Mouse (Mus musculus): ENCODE data around the gene Acot8. TPM values are rescaled to one million over a fixed set of nuclear protein-coding genes. Genes with fewer than 3 reads are reported as not detected.
A peak's percentile ranks its signal among the peaks of the same experiment; 100 is the strongest.

The Acot8 gene
- total and polyA plus RNA-seq, 3 experiments: 30.9 to 40.3 TPM; not detected in 1

DNA sequence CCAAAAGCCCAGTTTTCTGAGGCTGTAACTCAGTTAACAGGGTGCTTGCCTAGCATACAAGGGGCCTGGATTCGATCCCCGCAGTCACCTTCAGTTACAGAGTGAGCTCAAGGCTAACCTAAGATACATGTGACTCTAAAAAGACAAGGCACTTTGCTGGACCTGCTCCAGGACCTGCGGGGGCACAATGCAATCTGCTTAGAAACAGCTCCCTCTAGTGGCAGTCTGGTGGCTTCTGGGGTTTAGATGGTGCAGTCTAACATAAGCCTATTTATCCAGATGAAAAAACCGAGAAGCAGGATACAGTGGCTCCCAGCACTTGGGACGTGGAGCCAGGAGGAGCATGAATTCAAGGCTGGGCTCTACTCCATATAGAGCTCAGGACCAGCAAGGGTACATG lies 10.4 kb downstream of the Acot8 start (continued):
- TF ChIP-seq TCF12 (IDR thresholded peaks at IDR 0.05; ENCODE audit: low read depth, low read length) (no peak), RAD21 (IDR thresholded peaks at IDR 0.05; ENCODE audit: low read depth, low read length) (peak; percentile 63), SIN3A (IDR thresholded peaks at IDR 0.05; ENCODE audit: low read length) (no peak), MXI1 (IDR thresholded peaks at IDR 0.05; ENCODE audit: low read depth, low read length) (peak; percentile 79), POLR2AphosphoS5 (IDR thresholded peaks at IDR 0.05; ENCODE audit: borderline replicate concordance, low read depth, low read length) (no peak), RCOR1 (IDR thresholded peaks at IDR 0.05; ENCODE audit: low read depth, low read length) (no peak), GATA1 (IDR thresholded peaks at IDR 0.05; ENCODE audit: low read depth, low read length) (no peak), POLR2AphosphoS2 (IDR thresholded peaks at IDR 0.05; ENCODE audit: low read length) (no peak), CHD2 (IDR thresholded peaks at IDR 0.05; ENCODE audit: low read length) (no peak), TBP (IDR thresholded peaks at IDR 0.05; ENCODE audit: low read depth, low read length) (no peak), UBTF (IDR thresholded peaks at IDR 0.05; ENCODE audit: borderline replicate concordance, insufficient read depth, low read depth, low read length) (no peak), MYC (IDR thresholded peaks at IDR 0.05; ENCODE audit: low read depth, low read length) (peak; percentile 74; the same call in 1 of the 2 replicates), E2F4 (IDR thresholded peaks at IDR 0.05; ENCODE audit: borderline replicate concordance, low read depth, low read length) (no peak), CHD1 (IDR thresholded peaks at IDR 0.05; ENCODE audit: low read depth, low read length) (no peak), JUND (IDR thresholded peaks at IDR 0.05; ENCODE audit: low read depth, low read length) (no peak), BHLHE40 (IDR thresholded peaks at IDR 0.05; ENCODE audit: borderline replicate concordance, low read depth, low read length) (peak; percentile 26; the same call in 1 of the 2 replicates), CTCF (IDR thresholded peaks at IDR 0.05 in 2 of 3, conservative IDR thresholded peaks at IDR 0.05 in 1 of 3; ENCODE audit: control insufficient read depth in 1 of 3, insufficient read depth in 1 of 3, low read depth in 2 of 3, low read length in 3 of 3, poor library complexity in 1 of 3, severe bottlenecking in 1 of 3) (peak; percentile 83 to 95 (median 93)), KAT2A (conservative IDR thresholded peaks at IDR 0.05; ENCODE audit: low read depth, low read length) (no peak), ZNF384 (IDR thresholded peaks at IDR 0.05; ENCODE audit: low read depth, low read length) (peak; percentile 25; the same call in 1 of the 2 replicates), USF2 (IDR thresholded peaks at IDR 0.05; ENCODE audit: borderline replicate concordance in 1 of 2, insufficient read depth in 1 of 2, low read depth in 1 of 2, low read length in 2 of 2) (no peak), USF1 (IDR thresholded peaks at IDR 0.05; ENCODE audit: low read depth, low read length) (peak; percentile 61; the same call in 1 of the 2 replicates), GABPA (IDR thresholded peaks at IDR 0.05; ENCODE audit: low read depth, low read length) (no peak), SMC3 (IDR thresholded peaks at IDR 0.05; ENCODE audit: low read depth, low read length) (peak; percentile 60), ETS1 (IDR thresholded peaks at IDR 0.05; ENCODE audit: low read depth, low read length) (0 out of 2 replicates have a peak, but pooled peaks have one; percentile 13)

DNA sequence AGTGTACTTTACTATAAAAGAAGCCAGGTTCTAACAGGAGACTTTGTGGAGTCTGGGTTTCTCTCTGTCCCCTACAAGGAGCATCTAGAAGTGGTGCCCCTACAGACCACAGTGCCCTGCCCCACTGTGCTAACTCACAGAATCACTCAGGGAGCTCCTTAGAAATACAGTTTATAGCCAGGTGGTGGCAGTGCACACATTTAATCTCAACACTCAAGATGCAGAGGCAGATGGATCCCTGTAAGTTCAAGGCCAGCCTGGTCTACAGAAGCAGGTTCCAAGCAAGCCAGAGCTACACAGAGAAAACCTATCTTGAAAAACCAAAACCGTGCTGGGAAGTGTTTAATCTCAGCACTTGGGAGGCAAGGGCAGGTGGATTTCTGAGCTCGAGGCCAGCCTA lies 10.9 kb downstream of the Acot8 start:
- Histone ChIP-seq H3K27me3 (ENCODE audit: control insufficient read depth in 1 of 2, insufficient read depth in 2 of 2, low read length in 2 of 2) (no peaks in the 10 kb centered on the region), H3K9me3 (replicated peaks; ENCODE audit: insufficient read depth, low read length) (no peaks in the 10 kb centered on the region), H3K36me3 (ENCODE audit: control insufficient read depth in 1 of 2, insufficient read depth in 2 of 2, low read length in 2 of 2) (peaks cover 0 to 5% of the 10 kb centered on the region in 2 experiments; a peak in 2 of 4 replicates), H3K27ac (ENCODE audit: control insufficient read depth, low read depth, low read length) (no peak overlapping the region), H3K79me2 (ENCODE audit: control insufficient read depth, insufficient read depth, low read length, poor library complexity) (no peaks in the 10 kb centered on the region), H3K4me1 (ENCODE audit: control insufficient read depth in 1 of 2, insufficient read depth in 2 of 2, low read length in 2 of 2) (no peaks in the 10 kb centered on the region), H3K9ac (ENCODE audit: control insufficient read depth, low read depth, low read length, poor library complexity, severe bottlenecking) (no peak overlapping the region), H3K4me3 (ENCODE audit: control insufficient read depth in 1 of 2, insufficient read depth in 1 of 2, low read depth in 2 of 2, low read length in 2 of 2) (no peak overlapping the region)
- TF ChIP-seq EP300 (IDR thresholded peaks at IDR 0.05; ENCODE audit: low read depth in 1 of 2, low read length in 2 of 2) (no peak), MEF2A (IDR thresholded peaks at IDR 0.05; ENCODE audit: extremely low read depth, insufficient replicate concordance, low read depth, low read length, poor library complexity, severe bottlenecking) (no peak), NELFE (IDR thresholded peaks at IDR 0.05; ENCODE audit: low read depth, low read length) (no peak), BHLHE40 (IDR thresholded peaks at IDR 0.05; ENCODE audit: borderline replicate concordance, low read depth, low read length) (no peak), SIN3A (IDR thresholded peaks at IDR 0.05; ENCODE audit: low read length) (no peak), CTCF (IDR thresholded peaks at IDR 0.05 in 2 of 3, conservative IDR thresholded peaks at IDR 0.05 in 1 of 3; ENCODE audit: control insufficient read depth in 1 of 3, insufficient read depth in 1 of 3, low read depth in 2 of 3, low read length in 3 of 3, poor library complexity in 1 of 3, severe bottlenecking in 1 of 3) (peak in 1 of 3 experiments; percentile 42; a peak in 2 of 6 replicates)
- peak; percentile 49 for DNase-seq (ENCODE audit: low read depth, low spot score)

Data from MEL (cell line).